Mouse (Mus musculus): ENCODE measurements around the gene Plpp2.

DNA sequence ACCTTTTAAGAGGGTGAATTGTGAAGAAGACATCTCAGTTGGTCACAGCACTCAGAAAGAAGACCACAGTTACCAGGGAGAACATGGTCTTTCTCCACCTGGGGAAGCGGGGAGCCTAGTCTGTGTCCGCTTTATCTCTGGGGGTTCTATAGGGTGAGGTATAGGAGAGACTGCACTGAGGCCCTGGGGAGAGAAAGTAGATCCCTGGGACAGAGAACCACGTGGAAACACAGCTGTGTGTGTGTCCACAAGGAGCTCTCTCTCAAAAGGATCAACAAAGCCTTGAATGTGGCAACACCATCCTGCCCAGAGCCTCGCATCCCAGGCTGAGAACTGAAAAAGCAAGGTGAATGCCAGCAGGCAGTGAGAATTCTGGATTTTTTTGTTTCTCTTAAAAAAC is 43.8 kb upstream of the Plpp2 start:
- TF ChIP-seq CTCF (IDR thresholded peaks at IDR 0.05; ENCODE audit: insufficient read depth, low read depth, low read length) (no peak), POLR2A (IDR thresholded peaks at IDR 0.05; ENCODE audit: insufficient read depth, low read depth, low read length) (no peak)
